Mouse (Mus musculus): ENCODE results near the gene Atp2b2. TPM values are rescaled to one million over a fixed set of nuclear protein-coding genes. Genes with fewer than 3 reads are reported as not detected.

Atp2b2 gene
- polyA plus RNA-seq, 1 experiment = 0.19 TPM

- DNase-seq (ENCODE audit: low spot score) = no peak
These were observed 185.0 kb downstream of the Atp2b2 start for GRCm38 (mm10) chr6:113857310-113857873.

DNA sequence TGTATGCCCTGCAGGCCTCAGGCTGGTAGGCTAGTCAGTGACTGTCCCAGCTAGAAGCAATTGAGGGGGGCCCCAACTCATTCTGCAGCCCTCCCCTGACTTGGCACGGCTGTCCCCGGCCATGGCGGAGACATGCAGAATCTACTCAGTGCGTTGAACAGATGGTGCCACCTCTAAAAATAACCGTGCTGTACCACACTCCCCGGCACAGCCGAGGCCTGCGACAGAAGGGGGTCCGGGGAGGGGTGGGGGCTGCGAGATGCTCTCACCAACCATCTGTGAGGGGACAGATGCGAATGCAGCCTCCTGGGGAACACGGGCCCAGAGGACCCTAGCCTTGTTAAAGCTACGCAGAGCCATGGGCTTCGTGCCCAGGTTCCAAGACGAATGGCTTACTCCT, 185.6 kb downstream of the Atp2b2 start:
- no peak for DNase-seq (ENCODE audit: low spot score)

DNA sequence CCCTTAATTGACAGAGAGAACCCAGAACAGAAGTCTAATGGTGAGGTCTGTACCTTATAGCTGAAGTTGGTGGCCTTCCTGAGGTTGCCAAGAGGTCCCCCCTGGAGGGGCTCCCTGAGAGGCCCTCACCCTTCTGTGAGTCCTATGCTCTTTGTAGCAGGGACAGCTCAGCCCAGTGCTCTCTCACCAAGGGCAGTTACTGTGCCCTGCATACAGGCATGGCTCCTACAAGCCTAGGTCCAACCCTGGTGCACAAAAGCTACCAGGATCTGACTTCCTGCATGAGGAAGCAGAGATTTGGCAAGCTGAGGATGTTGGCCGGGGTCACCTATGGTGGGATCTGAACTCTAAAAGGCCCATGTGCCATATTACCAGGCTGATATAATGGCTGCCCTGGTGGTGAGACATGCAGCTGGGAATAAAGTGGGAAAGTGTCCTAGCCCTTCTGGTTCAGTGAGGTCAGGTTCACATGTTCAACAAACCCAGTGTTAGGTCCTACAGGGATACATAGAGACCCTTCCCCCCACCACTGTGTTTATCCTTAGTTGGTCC, 186.2 kb downstream of the Atp2b2 start:
- DNase-seq (ENCODE audit: low spot score) = no peak

DNA sequence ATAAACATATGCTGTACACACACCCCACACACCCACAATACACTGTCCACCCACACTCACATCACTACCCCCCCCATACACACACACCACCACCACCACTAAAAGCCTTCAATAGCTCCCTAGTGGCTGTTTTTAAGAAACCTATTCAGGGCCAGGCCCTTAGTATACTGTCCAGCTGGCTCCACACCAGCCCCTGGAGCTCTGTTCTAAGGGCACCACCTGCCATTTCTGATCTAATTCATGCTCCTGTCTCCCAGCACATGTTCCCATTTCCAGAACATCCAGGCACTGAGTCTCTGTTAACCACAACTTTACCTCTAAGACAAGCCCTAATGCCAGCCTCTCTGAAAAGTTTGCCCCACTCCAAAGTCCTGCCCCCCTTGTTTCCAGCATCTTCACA, 186.8 kb downstream of the Atp2b2 start:
- DNase-seq (ENCODE audit: low spot score) = no peak

DNA sequence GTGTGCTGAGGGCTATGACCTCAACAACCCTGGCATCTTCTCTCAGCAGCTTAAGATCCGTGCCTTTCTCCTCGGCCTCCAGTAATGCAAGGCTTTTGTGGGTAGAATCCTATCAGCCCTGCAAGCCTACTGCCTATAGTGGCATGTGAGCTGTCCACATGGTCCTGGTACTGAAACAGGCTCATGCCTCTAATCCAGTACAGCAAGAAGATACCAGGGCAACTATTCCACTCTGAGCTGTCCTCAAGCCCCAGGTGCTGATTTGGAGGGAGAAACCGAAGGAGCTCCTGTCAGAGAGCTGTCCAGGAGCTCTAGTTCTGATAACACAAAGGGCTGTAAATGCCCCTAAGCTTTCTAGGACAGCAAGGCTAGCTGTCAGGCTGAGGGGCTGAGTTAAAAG, 190.1 kb downstream of the Atp2b2 start:
- DNase-seq (ENCODE audit: low spot score) = no peak

DNA sequence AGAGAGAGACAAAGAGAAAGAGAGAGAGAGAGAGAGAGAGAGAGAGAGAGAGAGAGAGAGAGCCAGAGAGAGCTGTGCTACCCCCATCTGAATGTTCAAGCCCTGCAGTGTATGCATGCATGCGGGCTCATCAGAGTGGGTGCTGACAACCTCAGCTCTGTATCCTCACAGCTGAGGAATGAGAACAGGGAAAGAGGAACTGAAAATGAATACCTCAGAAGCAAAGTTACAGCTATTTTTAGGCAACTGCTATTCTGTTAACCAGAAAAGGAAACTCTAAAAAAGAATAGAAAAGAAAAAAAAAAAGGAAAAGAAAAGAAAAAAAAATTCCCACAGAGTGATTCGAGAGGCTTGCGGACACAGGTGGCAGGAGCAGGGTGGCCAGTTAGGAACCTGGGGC, 192.6 kb downstream of the Atp2b2 start:
- no peak for DNase-seq (ENCODE audit: low spot score)

DNA sequence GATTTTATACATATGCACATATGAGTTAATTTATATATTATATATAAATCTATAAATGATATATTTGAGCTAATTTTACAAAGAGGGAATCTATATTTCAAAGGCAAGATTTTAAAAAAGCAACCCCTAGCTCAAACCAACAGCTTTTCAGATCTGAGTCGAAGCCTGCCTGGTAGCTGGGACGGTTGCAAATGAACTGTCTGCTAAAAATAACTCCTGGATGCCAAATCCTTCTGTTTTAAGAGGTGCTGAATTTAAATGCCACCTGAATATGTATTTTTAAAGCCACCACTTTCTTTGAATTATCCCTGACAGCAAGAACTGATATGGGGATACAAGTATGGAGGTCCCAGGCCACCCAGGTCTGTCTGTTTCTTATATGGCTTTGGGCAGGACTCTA, 193.8 kb downstream of the Atp2b2 start:
- no peak for DNase-seq (ENCODE audit: low spot score)

GRCm38 (mm10) chr6:113847092-113847491, 195.3 kb downstream of the Atp2b2 start:
- DNase-seq (ENCODE audit: low spot score) = no peak

DNA sequence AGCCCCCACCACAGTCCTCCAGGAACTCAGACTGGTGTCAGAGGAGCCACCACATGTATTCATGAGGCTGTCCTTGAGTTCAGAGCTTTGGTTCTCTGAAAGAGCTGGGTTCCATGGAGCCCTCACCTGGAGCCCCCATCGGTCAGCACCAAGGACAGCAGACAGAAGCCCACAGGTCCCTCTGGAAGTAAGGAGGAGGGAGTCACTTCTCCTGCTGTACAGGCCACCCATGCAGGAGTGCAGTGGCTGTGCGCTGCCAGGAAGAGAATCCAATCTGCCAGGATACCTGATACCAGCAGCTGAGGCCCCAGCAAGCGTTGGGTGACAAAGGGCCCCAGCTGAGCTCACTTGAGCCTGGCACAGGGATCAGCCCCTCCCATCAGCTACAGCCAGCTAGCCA, 199.2 kb downstream of the Atp2b2 start:
- no peak for DNase-seq (ENCODE audit: low spot score)

DNA sequence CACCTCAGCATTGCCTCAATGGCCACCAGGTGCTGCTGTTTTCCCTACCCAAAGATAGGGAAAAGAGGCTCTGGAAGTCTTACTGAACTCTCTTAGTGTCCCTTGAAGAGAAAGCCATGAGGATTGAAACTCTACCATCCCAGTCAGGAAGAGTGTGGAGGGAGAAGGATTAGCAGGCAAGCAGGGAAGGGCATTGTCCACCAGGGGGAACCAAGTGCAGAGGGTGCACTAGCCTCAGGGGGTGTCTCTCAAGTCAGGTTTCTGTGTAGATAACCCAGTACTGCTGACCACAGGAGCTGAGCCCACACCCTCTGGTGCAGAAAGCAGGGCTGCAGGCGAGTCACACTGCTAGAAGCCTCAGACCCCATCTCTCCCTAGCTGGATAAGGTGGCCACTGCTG, 203.9 kb downstream of the Atp2b2 start:
- DNase-seq (ENCODE audit: low spot score) = no peak

DNA sequence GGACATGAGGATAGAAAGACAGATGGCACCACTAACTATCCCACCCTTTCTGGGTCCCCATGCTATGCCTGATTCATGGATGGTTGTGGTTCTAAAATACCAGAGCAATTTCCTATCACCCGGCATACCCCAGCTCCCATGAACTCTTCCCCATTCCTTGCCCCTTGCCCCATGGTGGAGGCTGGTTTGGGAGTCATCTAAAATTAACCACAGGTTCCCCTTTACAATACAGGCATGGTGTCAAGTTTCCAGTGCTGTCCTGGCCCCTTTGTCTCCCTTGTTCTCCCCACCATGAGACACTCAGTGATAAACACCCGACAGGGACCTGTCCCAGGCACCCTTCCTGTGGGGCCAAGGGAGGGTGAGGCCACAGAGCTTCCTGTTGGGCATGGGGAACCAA, 204.7 kb downstream of the Atp2b2 start:
- DNase-seq (ENCODE audit: low spot score) = no peak

DNA sequence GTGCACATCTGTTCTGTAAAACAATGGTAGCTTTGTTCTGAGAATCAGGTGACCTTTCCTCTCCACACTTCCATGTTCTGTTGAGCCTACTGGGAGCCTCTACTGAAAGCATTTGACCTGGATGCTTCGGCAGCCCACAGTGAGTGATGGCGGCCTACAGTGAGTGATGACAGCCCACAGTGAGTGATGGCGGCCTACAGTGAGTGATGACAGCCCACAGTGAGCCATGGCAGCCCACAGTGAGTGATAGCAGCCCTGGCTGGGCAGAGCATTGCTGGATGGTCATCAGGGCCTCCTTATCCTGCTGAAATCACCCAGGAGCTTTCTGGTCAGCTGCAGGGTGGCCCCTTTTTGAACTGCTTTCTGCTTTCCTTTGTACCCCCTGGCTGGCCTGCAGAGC, 205.9 kb downstream of the Atp2b2 start:
- DNase-seq (ENCODE audit: low spot score) = no peak

GRCm38 (mm10) chr6:113830463-113830862, 211.9 kb downstream of the Atp2b2 start:
- DNase-seq (ENCODE audit: low spot score) = no peak

GRCm38 (mm10) chr6:113827309-113827708, 215.1 kb downstream of the Atp2b2 start:
- no peak for DNase-seq (ENCODE audit: low spot score)

- DNase-seq (ENCODE audit: low spot score) = no peak
These were observed 220.0 kb downstream of the Atp2b2 start for GRCm38 (mm10) chr6:113822417-113822816.

DNA sequence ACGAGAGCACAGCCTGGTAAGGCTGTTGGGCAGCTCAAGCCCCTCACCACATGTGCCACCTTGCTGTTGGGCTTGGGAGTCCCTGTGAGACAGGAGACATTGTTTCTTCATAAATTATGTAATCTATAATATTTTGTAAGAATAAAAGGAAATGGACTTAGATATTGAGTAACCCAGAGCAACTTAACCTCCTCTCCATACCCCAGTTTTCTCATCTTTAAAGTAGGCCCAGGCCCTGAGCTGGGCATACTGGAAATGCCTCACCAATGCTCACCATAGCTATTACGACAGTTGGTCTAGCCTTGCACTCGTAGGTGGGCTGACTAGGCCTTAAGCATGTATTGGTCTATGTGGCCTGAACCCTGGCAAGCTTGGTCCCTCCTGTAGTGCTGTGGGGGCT, 225.7 kb downstream of the Atp2b2 start:
- no peak for DNase-seq (ENCODE audit: low spot score)

GRCm38 (mm10) chr6:113811462-113811861, 231.0 kb downstream of the Atp2b2 start:
- no peak for DNase-seq (ENCODE audit: low spot score)

DNA sequence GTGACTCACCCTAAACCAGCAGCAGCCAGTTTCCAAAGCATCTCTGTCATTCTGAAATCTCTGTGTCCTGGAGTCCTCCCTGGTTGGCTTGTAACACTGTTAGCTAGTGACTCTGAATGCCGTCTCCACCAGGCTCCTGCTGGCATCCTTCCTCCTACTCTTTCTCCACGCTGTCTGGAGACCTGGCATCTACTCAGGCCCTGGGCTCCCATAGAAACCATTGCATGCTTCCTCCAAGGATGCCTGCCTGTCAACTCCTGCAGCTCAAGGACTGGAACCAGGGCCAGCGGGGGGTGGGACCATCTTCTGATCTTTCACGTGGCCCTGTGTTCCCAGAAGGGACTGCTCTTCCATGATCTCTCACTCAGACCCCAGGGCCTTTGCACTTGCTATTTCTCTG, 231.7 kb downstream of the Atp2b2 start:
- DNase-seq (ENCODE audit: low spot score) = no peak

GRCm38 (mm10) chr6:113806241-113806640, 236.2 kb downstream of the Atp2b2 start:
- no peak for DNase-seq (ENCODE audit: low spot score)

DNA sequence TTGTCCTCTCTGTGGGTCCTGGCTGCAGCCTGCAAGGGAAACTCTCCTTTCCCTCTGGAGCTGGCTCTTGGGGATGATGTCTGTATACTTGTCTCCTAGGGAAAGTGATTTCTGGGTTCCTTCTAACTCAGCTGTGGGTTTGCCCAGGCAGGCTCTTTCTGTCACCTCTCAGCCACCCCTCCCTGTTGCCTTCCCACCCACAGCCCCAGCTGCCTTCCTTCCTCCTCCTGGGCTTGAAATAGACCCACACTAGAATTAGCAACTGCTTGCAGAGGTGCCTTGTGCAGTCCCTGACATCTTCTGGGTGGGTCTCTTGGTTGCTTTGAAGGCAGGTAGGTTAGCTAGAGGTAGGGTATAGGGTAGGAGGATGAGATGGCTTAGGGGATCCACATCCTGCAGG, 241.2 kb downstream of the Atp2b2 start:
- no peak for DNase-seq (ENCODE audit: low spot score)

DNA sequence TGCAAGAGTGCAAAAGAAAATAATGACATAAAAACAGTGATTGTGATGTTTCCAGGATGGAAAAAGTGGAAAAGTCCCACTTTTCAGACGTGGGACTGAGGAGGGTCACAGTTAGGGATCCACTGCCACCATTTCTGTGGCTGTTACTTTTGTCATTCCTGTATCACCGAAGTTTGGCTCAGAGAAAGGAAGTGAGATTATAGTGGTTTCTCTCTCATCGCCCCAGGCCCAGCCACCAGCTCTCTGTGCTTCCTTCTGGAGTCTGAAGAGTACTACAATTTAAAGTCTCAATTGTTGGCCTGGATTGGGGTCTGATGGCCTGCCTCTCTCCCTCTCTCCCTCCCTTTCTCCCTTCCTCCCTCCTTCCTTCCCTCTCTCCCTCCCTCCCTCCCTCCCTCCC, 242.5 kb downstream of the Atp2b2 start:
- DNase-seq (ENCODE audit: low spot score) = no peak

DNA sequence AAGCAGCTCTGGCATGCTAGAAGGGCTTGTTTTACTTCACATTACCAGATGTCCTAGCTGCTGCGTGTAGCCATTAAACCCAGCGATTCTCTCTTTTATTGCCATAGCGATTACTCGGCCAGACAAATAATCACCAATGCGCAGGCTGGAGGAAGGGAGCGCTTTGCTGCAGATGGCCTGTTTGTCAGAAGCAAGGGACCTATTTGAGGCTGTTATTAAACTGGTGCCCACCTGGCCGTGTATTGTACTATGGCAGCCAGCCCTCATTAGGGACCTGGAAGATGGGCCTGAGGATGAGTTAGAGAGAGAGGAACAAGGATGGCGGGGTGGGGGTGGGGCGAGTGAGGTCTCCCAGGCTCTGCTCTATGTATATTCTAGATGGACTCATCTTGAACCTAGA, 243.1 kb downstream of the Atp2b2 start:
- DNase-seq (ENCODE audit: low spot score) = no peak

DNA sequence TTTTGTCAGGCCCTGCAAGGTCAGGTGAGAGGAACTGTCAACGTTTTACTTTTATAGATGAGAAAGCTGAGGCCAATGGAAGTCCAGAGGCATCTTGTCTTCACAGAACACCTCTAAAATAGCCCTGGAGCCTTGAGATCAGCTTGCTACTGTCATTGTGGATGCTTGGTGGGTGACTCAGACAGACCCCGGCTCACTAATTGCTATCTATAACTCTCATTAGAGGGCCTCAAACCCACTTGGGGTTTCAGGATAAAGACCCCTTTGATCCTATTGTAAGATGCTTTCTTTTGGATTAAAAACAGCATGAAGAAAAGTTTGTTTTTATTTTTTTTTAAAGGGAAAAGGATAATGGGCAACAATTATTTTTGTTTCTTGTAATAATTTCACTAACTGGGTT, 243.5 kb downstream of the Atp2b2 start:
- DNase-seq (ENCODE audit: low spot score) = no peak

- DNase-seq (ENCODE audit: low spot score) = no peak
These were observed 247.1 kb downstream of the Atp2b2 start for GRCm38 (mm10) chr6:113795241-113795702.
